In the genomic region with DNA sequence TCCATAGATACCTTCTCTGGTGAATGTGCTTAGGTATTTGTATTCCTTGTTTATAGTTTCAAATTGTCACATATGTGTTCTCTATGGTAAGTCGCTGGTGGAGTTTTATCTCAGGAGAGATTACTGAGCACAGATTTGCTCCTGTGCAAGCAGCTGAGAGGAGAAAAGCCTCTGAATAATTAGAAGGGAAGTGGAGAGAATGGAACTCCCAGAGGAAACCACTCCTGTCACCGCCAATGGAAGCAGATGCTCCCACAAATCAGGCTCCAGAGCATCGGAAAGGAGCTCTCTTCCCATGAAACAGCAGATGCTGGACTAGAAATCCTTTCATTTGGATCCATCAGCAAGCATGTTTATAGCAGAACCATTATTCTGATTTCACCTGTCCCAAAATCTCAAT, we compare ENCODE assay signal across 26 mouse cellular contexts.
DNase-seq lines count a peak whose midpoint lies in the region; ATAC-seq lines count a peak whose summit lies in the region.
"Had no signal": no experiment of that assay in that cellular context is flagged by ENCODE, and none has a peak within 500 bp of the region (broad histone marks: within the 10 kb centered on the region; RNA-seq: fewer than 3 reads in every experiment).

No protein-coding gene starts in this region.

- no peaks in the 10 kb centered on the region for H3K36me3 ChIP-seq in embryonic facial prominence, embryonic 14.5 days (ENCODE audit: control insufficient read depth, insufficient read depth, low read length)
- H3K36me3 ChIP-seq in embryonic facial prominence, embryonic 10.5 days (replicated peaks): no peaks in the 10 kb centered on the region
- no peaks in the 10 kb centered on the region for H3K36me3 ChIP-seq in hindbrain, embryonic 13.5 days
- H3K36me3 ChIP-seq in midbrain, embryonic 15.5 days (replicated peaks): no peaks in the 10 kb centered on the region
- H3K36me3 ChIP-seq: embryonic facial prominence, embryonic 13.5 days; forebrain, embryonic 15.5 days; heart, embryonic 13.5 days; kidney, embryonic 15.5 days; limb, embryonic 10.5 days; liver, embryonic 15.5 days; lung, embryonic 15.5 days had no signal

- intact Hi-C loops in left cerebral cortex, postnatal 4 days (cut with DNase I): no loop called here

- H3K27ac ChIP-seq in embryonic facial prominence, embryonic 14.5 days (replicated peaks; ENCODE audit: low read depth, low read length): no peak overlapping the region
- no peak overlapping the region for H3K27ac ChIP-seq in embryonic facial prominence, embryonic 10.5 days (replicated peaks)
- 0 out of 2 replicates have a peak overlapping the region, but pooled peaks have one; percentile 40 for H3K27ac ChIP-seq in hindbrain, embryonic 13.5 days
- no peak overlapping the region for H3K27ac ChIP-seq in midbrain, embryonic 15.5 days
- H3K27ac ChIP-seq: embryonic facial prominence, embryonic 13.5 days; forebrain, embryonic 15.5 days; heart, embryonic 13.5 days; kidney, embryonic 15.5 days; limb, embryonic 10.5 days; liver, embryonic 15.5 days; lung, embryonic 15.5 days had no signal

- no peak overlapping the region for H3K4me3 ChIP-seq in embryonic facial prominence, embryonic 14.5 days (ENCODE audit: low read depth, low read length)
- H3K4me3 ChIP-seq in embryonic facial prominence, embryonic 10.5 days: no peak overlapping the region
- no peak overlapping the region for H3K4me3 ChIP-seq in hindbrain, embryonic 13.5 days
- H3K4me3 ChIP-seq in midbrain, embryonic 15.5 days: no peak overlapping the region
- H3K4me3 ChIP-seq: embryonic facial prominence, embryonic 13.5 days; forebrain, embryonic 15.5 days; heart, embryonic 13.5 days; kidney, embryonic 15.5 days; limb, embryonic 10.5 days; liver, embryonic 15.5 days; lung, embryonic 15.5 days; megakaryocyte, embryonic 14.5 days had no signal

- ATAC-seq in embryonic facial prominence, embryonic 14.5 days (ENCODE audit: low read depth): no peak; the same call in 1 of the 2 replicates
- ATAC-seq in hindbrain, embryonic 13.5 days (ENCODE audit: low FRiP score): peak; percentile 69; the same call in 1 of the 2 replicates
- ATAC-seq in midbrain, embryonic 15.5 days (replicated peaks): peak; percentile 58; the same call in 1 of the 2 replicates
- ATAC-seq: CD4-positive, CD25-positive, alpha-beta regulatory T cell, adult 4 months; forebrain, embryonic 15.5 days had no signal

- H3K4me1 ChIP-seq in embryonic facial prominence, embryonic 14.5 days (ENCODE audit: control insufficient read depth, insufficient read depth, low read length): no peaks in the 10 kb centered on the region
- H3K4me1 ChIP-seq in embryonic facial prominence, embryonic 10.5 days: no peaks in the 10 kb centered on the region
- H3K4me1 ChIP-seq in hindbrain, embryonic 13.5 days (replicated peaks): no peaks in the 10 kb centered on the region; the same call in 1 of the 2 replicates
- H3K4me1 ChIP-seq in midbrain, embryonic 15.5 days: peaks cover 3% of the 10 kb centered on the region; the same call in 1 of the 2 replicates
- H3K4me1 ChIP-seq: embryonic facial prominence, embryonic 13.5 days; forebrain, embryonic 15.5 days; heart, embryonic 13.5 days; kidney, embryonic 15.5 days; limb, embryonic 10.5 days; liver, embryonic 15.5 days; lung, embryonic 15.5 days; megakaryocyte, embryonic 14.5 days had no signal

- H3K9me3 ChIP-seq in embryonic facial prominence, embryonic 14.5 days (ENCODE audit: control insufficient read depth, low read length): no peaks in the 10 kb centered on the region
- no peaks in the 10 kb centered on the region for H3K9me3 ChIP-seq in embryonic facial prominence, embryonic 10.5 days
- H3K9me3 ChIP-seq in hindbrain, embryonic 13.5 days: no peaks in the 10 kb centered on the region
- no peaks in the 10 kb centered on the region for H3K9me3 ChIP-seq in midbrain, embryonic 15.5 days
- H3K9me3 ChIP-seq: embryonic facial prominence, embryonic 13.5 days; forebrain, embryonic 15.5 days; heart, embryonic 13.5 days; kidney, embryonic 15.5 days; limb, embryonic 10.5 days; liver, embryonic 15.5 days; lung, embryonic 15.5 days; megakaryocyte, embryonic 14.5 days had no signal

- H3K9ac ChIP-seq in embryonic facial prominence, embryonic 14.5 days (ENCODE audit: low read depth, low read length): no peak overlapping the region
- no peak overlapping the region for H3K9ac ChIP-seq in hindbrain, embryonic 13.5 days
- H3K9ac ChIP-seq in midbrain, embryonic 15.5 days: no peak overlapping the region
- H3K9ac ChIP-seq: embryonic facial prominence, embryonic 13.5 days; forebrain, embryonic 15.5 days; heart, embryonic 13.5 days; kidney, embryonic 15.5 days; liver, embryonic 15.5 days; lung, embryonic 15.5 days had no signal

- peak; percentile 26 for DNase-seq in embryonic facial prominence, embryonic 14.5 days (ENCODE audit: low spot score)
- DNase-seq in embryonic facial prominence, embryonic 10.5 days (ENCODE audit: low spot score): no peak
- DNase-seq in left cerebral cortex, postnatal 4 days: peak; percentile 13
- no peak for DNase-seq in left cerebral cortex, adult 11 months (ENCODE audit: low spot score)
- DNase-seq in ovary, postnatal 10 days (ENCODE audit: low spot score): no peak
- no peak for DNase-seq in testis, postnatal 14 days (ENCODE audit: low spot score)
- DNase-seq: adrenal gland, postnatal 25 days; cerebellum, adult 9-10 months; gastrocnemius, postnatal 14 days; heart, adult 18-20 months; heart, postnatal 14 days; kidney, adult 11 months; kidney, postnatal 36 days; liver; lung, postnatal 36 days had no signal

- no peak overlapping the region for H3K4me2 ChIP-seq in embryonic facial prominence, embryonic 14.5 days (ENCODE audit: low read depth, low read length)
- no peak overlapping the region for H3K4me2 ChIP-seq in hindbrain, embryonic 13.5 days
- H3K4me2 ChIP-seq in midbrain, embryonic 15.5 days: no peak overlapping the region
- H3K4me2 ChIP-seq: embryonic facial prominence, embryonic 13.5 days; forebrain, embryonic 15.5 days; heart, embryonic 13.5 days; kidney, embryonic 15.5 days; liver, embryonic 15.5 days; lung, embryonic 15.5 days had no signal

- 67% methylated on average over 3 of the region's 3 CpGs for WGBS in embryonic facial prominence, embryonic 14.5 days
- 69% methylated on average over 3 of the region's 3 CpGs for WGBS in embryonic facial prominence, embryonic 10.5 days
- 39% methylated on average over 3 of the region's 3 CpGs for WGBS in hindbrain, embryonic 13.5 days
- 26% methylated on average over 3 of the region's 3 CpGs for WGBS in midbrain, embryonic 15.5 days

- H3K27me3 ChIP-seq in embryonic facial prominence, embryonic 14.5 days (replicated peaks; ENCODE audit: control insufficient read depth, insufficient read depth, low read length): no peaks in the 10 kb centered on the region
- no peaks in the 10 kb centered on the region for H3K27me3 ChIP-seq in embryonic facial prominence, embryonic 10.5 days (replicated peaks; ENCODE audit: low read depth, poor library complexity, severe bottlenecking)
- H3K27me3 ChIP-seq in hindbrain, embryonic 13.5 days: no peaks in the 10 kb centered on the region
- H3K27me3 ChIP-seq in midbrain, embryonic 15.5 days (replicated peaks): no peaks in the 10 kb centered on the region
- H3K27me3 ChIP-seq: embryonic facial prominence, embryonic 13.5 days; forebrain, embryonic 15.5 days; heart, embryonic 13.5 days; kidney, embryonic 15.5 days; liver, embryonic 15.5 days; lung, embryonic 15.5 days; megakaryocyte, embryonic 14.5 days had no signal

Comparison
In these comparisons a context has a peak if more than half of its experiments do, and no peak if none do; other contexts are left out.
1. DNase-seq: peak in embryonic facial prominence, embryonic 14.5 days (single experiment) and left cerebral cortex, postnatal 4 days (single experiment); none in embryonic facial prominence, embryonic 10.5 days (single experiment), left cerebral cortex, adult 11 months (single experiment), ovary, postnatal 10 days (single experiment) and testis, postnatal 14 days (single experiment).